Mouse (Mus musculus): ENCODE results near the gene Gm4858.
"Not testable (repeated sequence)": the region's sequence is repeated elsewhere in the genome, so short reads cannot be mapped to it uniquely, and the experiment has no call there.

Gene Gm4858

DNA sequence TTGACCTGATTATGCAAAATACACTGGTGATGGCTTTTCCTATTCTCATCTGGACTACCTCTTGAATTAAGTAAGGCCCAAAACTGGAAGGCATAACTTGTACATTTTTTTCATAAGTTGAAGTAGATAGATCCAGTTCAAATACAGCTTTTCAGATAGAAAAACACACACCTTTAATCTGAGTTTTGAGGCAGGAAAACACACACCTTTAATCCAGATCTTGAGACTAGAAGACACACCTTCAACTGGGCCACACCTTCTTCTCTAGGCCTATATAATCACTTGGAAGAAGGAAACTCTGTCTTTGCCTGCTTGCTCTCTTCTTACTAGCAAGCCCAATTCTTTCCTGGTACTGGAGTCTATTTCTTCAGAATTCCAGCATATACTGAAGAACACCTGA is at the start of gene Gm4858:
Gene Gm4858 (plus strand): TSS at position 301 of the 400 bp plus-strand sequence.
- DNase-seq, result not testable (repeated sequence)

GRCm38 (mm10) chr3:93018960-93019359 is 49.7 kb upstream of the Gm4858 start, which contains the start of gene Lce1m:
Gene Lce1m (minus strand): TSS chr3:93019060.
- DNase-seq, result no peak

DNA sequence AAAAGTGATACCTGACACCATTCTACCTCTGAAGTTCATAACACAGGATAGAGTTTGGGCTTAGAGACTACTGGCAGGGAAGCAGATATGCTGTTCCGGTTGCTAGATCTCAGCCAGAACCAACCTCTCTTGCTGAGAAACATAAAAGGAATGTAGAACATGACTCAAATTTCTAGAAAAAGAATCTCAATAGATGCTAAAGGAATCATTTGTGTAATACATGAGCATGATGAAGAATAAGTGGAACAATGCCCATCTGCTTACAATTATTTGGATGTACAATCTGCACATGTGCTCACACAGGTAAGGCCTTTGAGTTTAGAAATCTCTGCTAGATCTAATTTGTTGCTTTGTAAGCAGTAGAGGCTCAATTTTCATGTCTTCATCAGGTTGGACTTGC is 47.5 kb upstream of the Gm4858 start:
- DNase-seq, result no peak

GRCm38 (mm10) chr3:93023411-93024184 is 45.0 kb upstream of the Gm4858 start:
- no peak for DNase-seq

DNA sequence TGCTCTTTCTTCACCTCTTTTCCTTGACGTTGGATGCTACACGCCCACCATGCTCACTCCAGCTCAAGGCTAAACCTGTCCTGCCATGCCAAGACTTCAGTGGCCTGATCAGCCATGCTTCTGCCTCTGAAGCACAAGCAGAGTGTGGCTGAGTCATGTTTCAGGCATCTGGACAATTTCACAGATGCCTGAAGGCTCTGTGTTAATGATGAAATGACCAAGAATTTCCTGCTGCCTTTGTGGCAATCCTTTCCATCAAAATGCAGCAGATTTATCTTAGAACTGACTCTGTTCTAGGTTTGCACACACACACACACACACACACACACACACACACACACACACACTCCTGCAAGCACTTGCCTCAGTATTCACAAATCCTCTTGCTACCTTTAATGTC is 43.1 kb upstream of the Gm4858 start:
- no peak for DNase-seq

- DNase-seq, result peak in 1 of 2 experiments; percentile 24
Measured at GRCm38 (mm10) chr3:93031450-93031849, 37.2 kb upstream of the Gm4858 start.

DNA sequence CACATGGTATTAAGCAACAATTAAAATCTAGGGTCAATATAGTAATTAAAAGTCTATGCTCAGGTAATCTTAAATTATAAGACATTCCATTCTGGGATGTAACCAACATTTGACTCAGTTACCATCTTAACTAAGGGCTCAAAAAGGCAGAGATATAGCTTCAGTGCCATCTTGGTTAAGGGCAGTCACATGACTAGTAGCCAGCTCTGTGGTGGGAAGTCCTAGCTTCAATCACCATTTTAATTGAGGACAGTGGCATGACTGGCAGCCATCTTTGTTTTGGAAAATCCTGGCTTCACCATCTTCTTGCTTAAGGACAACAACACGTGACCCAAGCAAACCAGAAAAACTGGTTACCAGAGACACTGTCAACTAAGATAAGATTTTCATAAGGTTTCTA is 18.4 kb upstream of the Gm4858 start:
- no peak for DNase-seq

- peak in 1 of 2 experiments; percentile 5 for DNase-seq
Measured at GRCm38 (mm10) chr3:93052826-93053474, 15.7 kb upstream of the Gm4858 start.

DNA sequence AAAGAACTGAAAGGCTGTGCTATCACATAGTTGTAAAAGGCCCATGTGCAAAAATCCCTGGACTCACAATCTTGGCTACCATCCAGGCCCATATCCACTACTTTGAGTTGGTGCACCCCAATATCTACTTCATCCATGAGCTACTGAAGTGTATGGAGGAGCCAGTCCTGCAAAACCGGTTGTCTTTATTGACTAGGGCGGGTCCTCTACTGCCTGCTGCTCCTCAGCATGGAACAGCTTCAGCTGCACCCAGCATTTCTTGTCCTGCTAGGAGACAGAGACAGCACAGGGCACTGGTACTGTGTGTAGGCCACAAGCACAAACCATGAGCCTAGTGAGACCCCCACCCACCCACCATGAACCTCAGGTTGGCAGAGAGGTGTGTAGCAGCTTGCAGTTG is 18.0 kb downstream of the Gm4858 start:
- no peak for DNase-seq

GRCm38 (mm10) chr3:93093581-93093980 is 25.0 kb downstream of the Gm4858 start:
- DNase-seq, result not testable (repeated sequence)

DNA sequence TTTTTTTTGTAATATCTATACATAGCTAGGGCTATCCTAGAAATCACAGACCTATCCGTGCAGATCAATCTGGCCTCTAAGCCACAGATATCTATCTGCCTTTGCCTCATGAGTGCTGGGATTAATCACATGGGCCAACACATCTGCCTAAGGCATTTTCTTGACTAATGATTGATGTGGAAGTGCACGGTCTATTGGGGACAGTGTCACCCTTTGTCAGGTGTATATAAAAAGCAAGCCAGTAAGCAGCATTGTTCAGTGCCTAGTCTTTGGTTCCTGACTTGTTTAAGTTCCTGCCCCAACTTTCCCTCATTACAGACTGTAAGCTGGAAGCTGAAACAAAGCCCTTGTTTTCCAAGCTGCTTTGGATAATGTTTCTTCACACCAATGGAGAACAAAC is 27.8 kb downstream of the Gm4858 start:
- DNase-seq, result no peak

- peak in 1 of 2 experiments; percentile 30 for DNase-seq
Measured at GRCm38 (mm10) chr3:93111668-93112067, 43.0 kb downstream of the Gm4858 start.

DNA sequence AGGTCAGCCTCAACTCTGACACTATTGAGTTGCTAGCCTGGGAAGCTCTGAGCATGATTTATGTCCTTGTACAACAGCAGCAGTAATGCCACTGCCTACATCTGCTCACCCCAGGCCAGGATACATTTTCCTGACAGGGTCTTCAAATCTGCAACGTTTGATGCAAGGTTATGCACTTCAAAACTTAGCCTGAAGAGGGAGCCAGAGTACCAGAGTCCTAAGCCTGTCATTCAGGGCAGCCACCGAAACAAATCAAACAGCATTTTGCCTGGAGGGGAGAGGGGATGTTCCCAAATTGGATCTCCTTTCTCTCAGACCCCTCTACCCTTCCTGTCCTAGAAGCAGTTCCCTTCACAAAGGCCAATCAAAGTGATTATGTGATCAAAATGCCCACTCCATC is 45.9 kb downstream of the Gm4858 start:
- peak in 1 of 2 experiments; percentile 49 for DNase-seq

GRCm38 (mm10) chr3:93119101-93119500 is 50.5 kb downstream of the Gm4858 start:
- DNase-seq, result peak in 1 of 2 experiments; percentile 44

All from kidney, postnatal 25 days (tissue).